Mouse (Mus musculus) kidney, adult 2 months (tissue): ENCODE data around the gene Cst3. TPM values are rescaled to one million over a fixed set of nuclear protein-coding genes. Genes with fewer than 3 reads are reported as not detected.

Source experiments
- DNase-seq: peaks from one replicate; pipeline ENCODE4 v3.0.0; 2021
- H3K27ac ChIP-seq: fragments of 200-500 bp; 2 replicates; pipeline ENCODE4 v1.5.1; 2012; ENCODE audit warnings: low read depth, low read length, control low read depth, inconsistent platforms; ENCODE audit not compliant: insufficient read depth
- H3K27me3 ChIP-seq: fragments of 200-500 bp; replicated peaks from 2 replicates; pipeline ENCODE4 v1.6.1; 2012; ENCODE audit warnings: mild to moderate bottlenecking, moderate library complexity, low read length, inconsistent platforms; ENCODE audit not compliant: control insufficient read depth, insufficient read depth
- H3K36me3 ChIP-seq: fragments of 200-500 bp; 2 replicates; pipeline ENCODE4 v1.6.1; 2012; ENCODE audit warnings: mild to moderate bottlenecking, moderate library complexity, low read length, inconsistent platforms; ENCODE audit not compliant: control insufficient read depth, insufficient read depth
- H3K4me1 ChIP-seq: fragments of 200-500 bp; 2 replicates; pipeline ENCODE4 v1.6.1; 2011; ENCODE audit warnings: low read length; ENCODE audit not compliant: control insufficient read depth, insufficient read depth
- H3K4me3 ChIP-seq: fragments of 200-500 bp; 2 replicates; pipeline ENCODE4 v1.5.1; 2011; ENCODE audit warnings: mild to moderate bottlenecking, low read depth, low read length, control low read depth; ENCODE audit not compliant: insufficient read depth
- CTCF ChIP-seq: fragments of 200-500 bp; conservative IDR thresholded peaks from 2 replicates; pipeline ENCODE4 v1.5.1; 2011; ENCODE audit warnings: low read depth, mild to moderate bottlenecking, control low read depth, low read length, moderate library complexity, mixed read lengths; ENCODE audit not compliant: insufficient read depth, insufficient read length
- POLR2A ChIP-seq: fragments of 200-500 bp; IDR thresholded peaks from one replicate; pipeline ENCODE4 v1.6.1; 2011; ENCODE audit warnings: low read depth, low read length, control low read depth
- WGBS: fragments of 180-500 bp; shearing (Covaris S2); methylation state at CpG from one replicate; pipeline ENCODE4 v1.1.7; 2018; 5-methylcytosine and 5-hydroxymethylcytosine counted together
- polyA plus RNA-seq: library from polyadenylated mRNA; depleted of rRNA; stranded (reverse); fragments of >200 nt; gene quantifications from 2 replicates; pipeline ENCODE4 v1.2.3, GENCODE M21; 2012; rRNA removed

The Cst3 gene
- 968 and 1,101 TPM in 2 replicates for polyA plus RNA-seq

DNA sequence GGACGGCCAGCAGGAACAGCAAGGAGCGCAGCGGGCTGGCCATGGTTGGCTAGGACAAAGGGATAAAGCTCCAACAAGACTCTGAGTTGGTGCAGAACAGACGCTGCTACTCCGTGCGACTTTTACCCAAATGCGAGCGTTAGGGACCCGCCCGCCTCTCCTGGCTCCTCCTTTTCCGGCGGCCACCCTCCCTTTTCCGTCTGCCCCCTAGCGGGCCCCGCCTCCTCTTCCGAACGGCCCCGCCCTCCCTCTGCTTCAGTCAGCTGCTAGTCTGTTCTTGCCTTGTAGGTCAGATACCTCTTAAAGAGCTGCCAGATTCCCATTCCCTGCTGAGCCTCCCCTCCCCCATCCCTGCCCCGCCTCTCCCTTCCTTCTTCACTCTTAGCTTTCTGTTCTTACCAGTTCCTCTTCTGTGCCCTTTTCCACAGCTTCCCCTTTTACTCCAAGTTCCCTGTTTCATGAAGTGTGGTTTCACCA, at the start of gene Cst3:
Gene Cst3, minus strand, starts transcription at position 358 of the 477 bp plus-strand sequence.
- WGBS = 1% methylated on average over 19 of the region's 19 CpGs
- TF ChIP-seq POLR2A = peak; percentile 66
- TF ChIP-seq CTCF = no peak

DNA sequence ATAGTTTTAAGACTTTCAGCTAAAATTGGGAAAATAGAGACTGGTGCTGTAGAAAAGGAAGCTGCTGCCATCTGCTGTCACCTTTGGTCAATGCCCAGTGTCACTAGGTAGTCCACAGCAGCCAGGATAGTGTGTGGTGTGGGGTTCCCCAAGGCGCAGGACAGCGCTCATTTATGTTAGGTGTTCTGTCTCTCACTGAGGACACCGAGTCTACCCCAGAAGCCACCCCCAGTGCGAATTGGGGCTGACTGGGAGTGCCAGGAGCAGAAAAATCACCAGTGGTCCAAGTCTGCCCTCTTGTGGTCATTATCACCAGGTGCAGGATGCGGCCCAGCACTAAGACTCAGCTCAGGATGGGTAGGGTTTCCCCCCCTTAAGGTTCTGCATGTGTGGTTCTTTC, 26.8 kb upstream of the Cst3 start:
- H3K27ac ChIP-seq = no peak overlapping the region
- H3K4me1 ChIP-seq = no peaks in the 10 kb centered on the region
- no peaks in the 10 kb centered on the region for H3K36me3 ChIP-seq
- 9% methylated on average over 5 of the region's 5 CpGs for WGBS
- peak; percentile 69 for DNase-seq
- peak; percentile 66 for TF ChIP-seq CTCF
- TF ChIP-seq POLR2A = no peak
- no peaks in the 10 kb centered on the region for H3K27me3 ChIP-seq
- H3K4me3 ChIP-seq = 0 out of 2 replicates have a peak overlapping the region, but pooled peaks have one; percentile 5

More for the DNA sequence above, at the start of gene Cst3:
- peak within 1 kb of the TSS; percentile 90 for H3K27ac ChIP-seq
- H3K4me3 ChIP-seq = peak within 1 kb of the TSS; percentile 85
- H3K4me1 ChIP-seq = peaks cover 16% of the 10 kb centered on the region
- H3K27me3 ChIP-seq = no peaks in the 10 kb centered on the region
- H3K36me3 ChIP-seq = no peaks in the 10 kb centered on the region; the same call in 1 of the 2 replicates
- DNase-seq = peak; percentile 98

DNA sequence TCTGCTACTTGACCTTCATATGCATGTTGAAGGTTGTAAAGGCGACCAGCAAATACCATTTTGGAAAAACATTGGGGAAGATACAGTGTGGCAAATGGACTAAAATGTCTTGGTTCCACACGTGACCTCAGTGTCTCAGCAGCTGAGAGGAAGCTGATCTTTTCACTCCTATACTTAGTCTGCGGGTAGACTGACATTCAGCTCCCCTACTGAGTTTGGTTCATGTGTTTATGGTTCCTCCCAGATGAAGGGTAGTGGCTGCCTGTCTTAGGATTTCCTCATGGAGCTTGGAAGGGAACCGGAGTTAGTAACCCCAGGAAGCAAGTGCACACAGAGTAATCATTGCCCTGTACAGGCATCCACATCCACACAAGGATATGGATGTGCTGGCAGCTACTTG, 24.8 kb upstream of the Cst3 start:
- Histone ChIP-seq H3K4me1 (no peaks in the 10 kb centered on the region), H3K4me3 (no peak overlapping the region), H3K27ac (no peak overlapping the region), H3K36me3 (no peaks in the 10 kb centered on the region), H3K27me3 (no peaks in the 10 kb centered on the region)
- 53% methylated on average over 4 of the region's 4 CpGs for WGBS
- TF ChIP-seq CTCF (no peak), POLR2A (no peak)
- DNase-seq = no peak

DNA sequence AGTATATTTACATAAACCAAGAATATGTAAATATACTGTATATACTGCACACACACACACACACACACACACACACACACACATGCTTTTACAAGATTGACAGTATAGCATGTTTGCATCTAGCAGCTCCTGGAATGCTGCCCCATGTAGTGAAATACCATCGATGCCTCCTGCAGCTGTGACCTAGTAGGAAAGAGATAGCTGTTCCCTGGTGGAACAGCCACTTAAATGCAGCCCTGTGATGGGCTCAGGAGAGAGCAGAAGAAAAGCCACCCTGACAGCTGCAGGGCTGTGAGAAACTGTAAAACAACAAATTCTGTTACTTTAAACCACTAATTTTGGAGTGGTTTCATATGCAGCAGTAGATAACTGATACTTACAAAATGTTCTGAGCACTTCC, 20.7 kb upstream of the Cst3 start:
- H3K27me3 ChIP-seq = no peaks in the 10 kb centered on the region
- H3K4me3 ChIP-seq = no peak overlapping the region
- WGBS = 52% methylated on average over 1 of the region's 1 CpGs
- no peak for DNase-seq
- no peak overlapping the region for H3K27ac ChIP-seq
- H3K36me3 ChIP-seq = no peaks in the 10 kb centered on the region
- TF ChIP-seq POLR2A (no peak), CTCF (no peak)
- no peaks in the 10 kb centered on the region for H3K4me1 ChIP-seq

DNA sequence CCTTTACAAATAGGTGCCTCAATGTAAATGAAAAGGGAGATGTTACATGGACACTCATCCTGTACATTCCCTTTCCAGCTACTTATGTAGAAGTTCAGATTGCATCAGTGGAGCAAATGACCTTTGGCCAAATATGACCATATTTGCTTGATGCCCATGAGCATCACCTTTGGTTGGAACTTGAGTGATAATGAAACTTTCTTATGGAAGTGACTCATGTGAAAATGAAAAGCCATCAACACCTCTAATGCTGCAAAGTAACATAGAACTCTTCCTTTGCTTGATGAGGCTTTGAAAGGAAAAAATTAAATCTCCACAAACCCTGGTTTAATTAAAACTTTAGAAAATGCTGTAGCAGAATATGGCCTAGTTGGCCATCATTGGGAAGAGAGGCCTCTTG, 17.6 kb upstream of the Cst3 start:
- no peaks in the 10 kb centered on the region for H3K36me3 ChIP-seq
- H3K27me3 ChIP-seq = no peaks in the 10 kb centered on the region
- no peak overlapping the region for H3K4me3 ChIP-seq
- no peak for DNase-seq
- TF ChIP-seq POLR2A (no peak), CTCF (no peak)
- H3K27ac ChIP-seq = no peak overlapping the region
- H3K4me1 ChIP-seq = no peaks in the 10 kb centered on the region

DNA sequence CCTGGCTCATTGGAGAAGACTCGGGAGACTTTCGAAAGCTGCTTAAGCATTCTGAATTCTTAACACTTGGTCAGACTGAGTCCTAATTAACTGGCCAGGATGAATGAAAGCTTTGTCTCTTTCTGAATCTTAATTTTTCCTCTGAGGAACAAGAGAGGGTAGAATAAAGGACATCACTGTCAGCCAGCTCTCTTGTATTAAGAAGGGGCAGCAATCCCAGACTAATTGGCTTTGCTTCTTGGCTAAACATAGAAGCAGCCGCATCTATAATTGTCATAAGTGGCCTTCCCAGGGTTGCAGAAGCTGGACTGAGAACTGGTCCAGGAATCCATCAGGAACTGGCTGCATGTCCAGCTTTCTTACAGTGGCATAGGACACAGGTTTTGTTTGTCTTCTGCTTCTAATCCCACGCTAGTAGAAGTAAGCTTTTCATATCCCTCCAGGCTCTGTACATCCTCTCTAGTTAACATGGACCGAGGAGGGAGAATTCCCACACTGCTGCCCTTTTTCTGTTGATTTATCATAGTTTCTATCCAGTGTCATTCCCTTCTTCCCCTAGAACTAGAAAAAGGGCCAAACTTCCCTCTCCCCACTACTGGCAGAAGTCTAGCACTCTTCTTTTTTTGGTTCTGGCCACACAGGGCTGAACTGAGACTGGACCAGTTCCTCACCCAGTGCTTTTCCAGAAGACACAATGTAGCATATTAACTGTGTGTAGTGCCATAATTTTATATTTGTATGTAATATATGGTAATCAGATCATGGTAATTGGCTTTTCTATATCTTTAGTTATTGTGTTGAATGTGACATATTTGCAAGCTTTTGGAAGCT, 14.7 kb upstream of the Cst3 start:
- H3K27me3 ChIP-seq = no peaks in the 10 kb centered on the region
- TF ChIP-seq POLR2A = no peak
- no peak for TF ChIP-seq CTCF
- WGBS = 73% methylated on average over 5 of the region's 5 CpGs
- no peaks in the 10 kb centered on the region for H3K36me3 ChIP-seq
- DNase-seq = no peak
- H3K4me3 ChIP-seq = no peak overlapping the region
- H3K27ac ChIP-seq = no peak overlapping the region
- H3K4me1 ChIP-seq = no peaks in the 10 kb centered on the region

DNA sequence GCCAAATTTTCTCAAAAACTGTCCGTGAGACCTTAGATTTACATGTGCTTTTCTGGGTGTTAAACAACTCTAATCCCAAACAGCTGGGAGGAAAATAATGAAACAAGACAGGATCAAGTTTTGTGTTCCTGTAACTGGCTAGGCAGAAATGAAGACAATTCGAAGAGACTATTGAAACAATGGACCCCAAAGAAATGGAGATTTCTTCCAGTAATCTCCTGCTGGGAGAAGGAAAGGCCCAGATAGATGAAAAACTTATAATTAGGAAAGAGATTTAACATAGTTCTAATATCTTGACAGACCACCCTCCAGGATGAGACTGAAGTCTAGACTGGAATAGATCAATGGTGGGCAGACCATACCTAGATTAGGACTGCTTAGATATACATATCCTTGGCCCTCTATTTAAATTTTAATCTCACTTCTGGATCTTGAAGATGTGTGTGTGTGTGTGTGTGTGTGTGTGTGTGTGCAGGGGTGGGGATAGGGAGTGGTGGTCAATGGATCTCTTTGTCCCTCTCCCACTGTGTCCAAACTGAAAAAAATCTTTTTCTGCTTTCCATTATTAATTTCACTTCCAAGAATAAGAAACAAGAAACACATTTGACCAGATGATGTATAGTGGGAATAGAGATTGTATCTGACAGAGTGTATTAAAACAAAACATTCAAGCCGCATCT, 14.0 kb upstream of the Cst3 start:
- no peak for DNase-seq
- Histone ChIP-seq H3K4me1 (no peaks in the 10 kb centered on the region), H3K4me3 (no peak overlapping the region), H3K36me3 (no peaks in the 10 kb centered on the region), H3K27ac (no peak overlapping the region), H3K27me3 (no peaks in the 10 kb centered on the region)
- TF ChIP-seq CTCF = no peak
- TF ChIP-seq POLR2A = no peak
- WGBS = 78% methylated on average over 3 of the region's 3 CpGs
